Mouse (Mus musculus): ENCODE data around the gene Gm20715.
"Not testable (repeated sequence)": the region's sequence is repeated elsewhere in the genome, so short reads cannot be mapped to it uniquely, and the experiment has no call there.

Gm20715 gene

GRCm38 (mm10) chr7:6430342-6430741 lies 20.3 kb downstream of the Gm20715 start:
- DNase-seq = no peak

GRCm38 (mm10) chr7:6438388-6438787 lies 28.3 kb downstream of the Gm20715 start, which contains the start of gene Olfr1344:
Gene Olfr1344 (plus strand): TSS chr7:6438688.
- no peak for DNase-seq

- no peak for DNase-seq
These were observed 31.1 kb downstream of the Gm20715 start for GRCm38 (mm10) chr7:6441173-6441572.

GRCm38 (mm10) chr7:6447771-6448170 lies 37.7 kb downstream of the Gm20715 start:
- no peak for DNase-seq

GRCm38 (mm10) chr7:6455868-6456267 lies 45.8 kb downstream of the Gm20715 start, which contains the start of gene Olfr1336:
Gene Olfr1336 (plus strand): TSS chr7:6456168.
- DNase-seq = no peak

GRCm38 (mm10) chr7:6456399-6456798 lies 46.3 kb downstream of the Gm20715 start:
- no peak for DNase-seq

GRCm38 (mm10) chr7:6466951-6467350 lies 56.9 kb downstream of the Gm20715 start, which contains the start of gene Olfr1346:
Gene Olfr1346 (plus strand): TSS chr7:6467101.
- no peak for DNase-seq

- DNase-seq = not testable (repeated sequence)
These were observed 67.6 kb downstream of the Gm20715 start for GRCm38 (mm10) chr7:6477633-6478032.

GRCm38 (mm10) chr7:6486841-6487240 lies 76.8 kb downstream of the Gm20715 start, which contains the start of gene Olfr5:
Gene Olfr5 (minus strand): TSS chr7:6486941.
- DNase-seq = no peak

All from cerebellum, adult 9-10 months (tissue).